Mouse (Mus musculus): ENCODE measurements around the gene Atoh8.

The Atoh8 gene

GRCm38 (mm10) chr6:72160991-72161390, 74.4 kb downstream of the Atoh8 start:
- in situ Hi-C loops (cut with MboI, MseI): loop anchor here (10.0 kb wide), 2 partner anchors 166 to 186 kb away; no protein-coding TSS in a partner anchor

GRCm38 (mm10) chr6:72159861-72160395, 75.4 kb downstream of the Atoh8 start:
- in situ Hi-C loops (cut with MboI, MseI): loop anchor here (10.0 kb wide), 2 partner anchors 165 to 185 kb away; no protein-coding TSS in a partner anchor

GRCm38 (mm10) chr6:72158966-72159764, 76.2 kb downstream of the Atoh8 start:
- in situ Hi-C loops (cut with MboI, MseI): no loop called here

Data from T-helper 17 cell (primary cell).